Mouse (Mus musculus) retina, postnatal 7 days (tissue): Measurements from ENCODE around the gene Eif4g3.
"Not testable (repeated sequence)": the region's sequence is repeated elsewhere in the genome, so short reads cannot be mapped to it uniquely, and the experiment has no call there.

Experiments used
- DNase-seq: peaks from one replicate; pipeline ENCODE4 v3.0.0-alpha.2; 2012; ENCODE audit warnings: low read depth, low spot score

The Eif4g3 gene

GRCm38 (mm10) chr4:138022761-138023160 lies 29.9 kb downstream of the Eif4g3 start:
- DNase-seq, result no peak

DNA sequence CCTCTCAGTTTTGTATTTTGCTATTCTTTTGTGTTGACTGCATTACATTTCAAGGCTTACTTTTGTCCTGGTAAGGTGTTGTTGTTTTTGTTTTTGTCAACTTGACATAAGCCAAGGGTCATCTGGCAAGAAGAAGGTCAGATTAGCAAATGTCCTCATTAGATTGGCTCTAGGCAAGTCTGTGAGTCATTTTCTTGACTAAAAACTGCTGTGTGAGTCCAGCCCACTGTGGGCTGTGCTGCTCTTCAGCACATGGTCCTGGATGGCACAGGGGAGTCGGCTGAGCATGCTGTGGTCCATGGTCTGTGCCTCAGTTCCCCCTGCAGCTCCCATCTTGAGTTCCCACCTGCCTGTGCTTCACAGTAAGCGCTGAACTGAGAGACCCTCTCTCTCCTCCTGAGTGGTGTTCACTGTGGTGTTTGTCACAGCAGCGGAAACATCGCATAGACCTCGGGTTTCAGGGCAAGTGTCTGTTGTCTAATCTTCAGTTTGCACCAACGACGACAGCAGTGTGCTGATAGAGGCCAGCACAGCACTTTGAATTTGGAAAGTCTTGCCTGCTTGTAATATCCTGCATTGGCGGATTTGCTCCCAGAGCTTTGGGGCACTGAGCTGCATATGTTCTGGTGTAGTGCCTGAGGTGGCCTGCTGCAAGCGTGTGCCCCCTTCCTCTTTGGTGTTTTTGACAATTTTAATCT lies 30.7 kb downstream of the Eif4g3 start:
- no peak for DNase-seq

GRCm38 (mm10) chr4:138029168-138029567 lies 36.3 kb downstream of the Eif4g3 start:
- DNase-seq, result no peak

- DNase-seq, result no peak
Observed at GRCm38 (mm10) chr4:138031828-138032227, 39.0 kb downstream of the Eif4g3 start.

- DNase-seq, result no peak
Observed at GRCm38 (mm10) chr4:138033871-138034270, 41.0 kb downstream of the Eif4g3 start.

DNA sequence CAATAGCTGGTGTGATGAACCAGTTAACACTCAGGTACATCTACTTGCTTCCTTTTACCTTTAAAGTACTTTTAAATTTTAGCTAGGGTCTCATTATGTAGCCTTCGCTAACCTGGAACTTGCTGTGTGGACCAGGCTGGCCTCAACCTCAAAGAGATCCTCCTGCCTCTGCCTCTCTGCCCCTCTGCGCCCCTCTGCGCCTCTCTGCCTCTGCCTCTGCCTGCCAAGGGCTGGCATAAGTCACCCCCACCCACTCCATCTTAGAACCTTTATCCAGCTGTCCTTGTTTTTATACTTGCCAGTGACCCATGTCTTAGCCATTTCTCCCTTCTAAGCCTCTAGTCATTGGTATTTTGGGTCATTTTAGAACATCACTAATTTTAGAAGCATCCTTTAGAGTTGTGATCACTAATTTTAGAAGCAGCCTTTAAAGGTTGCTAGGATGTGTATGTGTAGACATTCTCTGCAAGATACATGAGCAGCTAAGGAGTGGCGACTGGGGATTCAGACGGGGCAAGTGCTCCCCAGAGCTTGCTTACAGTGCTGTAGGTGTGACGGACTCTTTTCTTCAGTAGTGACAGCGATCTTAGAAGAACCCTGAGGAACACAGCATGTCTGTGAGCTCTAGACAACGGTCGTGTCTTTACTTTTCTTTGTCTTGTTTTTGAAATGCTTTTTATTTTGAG lies 42.8 kb downstream of the Eif4g3 start:
- DNase-seq, result no peak

GRCm38 (mm10) chr4:138037110-138037509 lies 44.3 kb downstream of the Eif4g3 start:
- no peak for DNase-seq

DNA sequence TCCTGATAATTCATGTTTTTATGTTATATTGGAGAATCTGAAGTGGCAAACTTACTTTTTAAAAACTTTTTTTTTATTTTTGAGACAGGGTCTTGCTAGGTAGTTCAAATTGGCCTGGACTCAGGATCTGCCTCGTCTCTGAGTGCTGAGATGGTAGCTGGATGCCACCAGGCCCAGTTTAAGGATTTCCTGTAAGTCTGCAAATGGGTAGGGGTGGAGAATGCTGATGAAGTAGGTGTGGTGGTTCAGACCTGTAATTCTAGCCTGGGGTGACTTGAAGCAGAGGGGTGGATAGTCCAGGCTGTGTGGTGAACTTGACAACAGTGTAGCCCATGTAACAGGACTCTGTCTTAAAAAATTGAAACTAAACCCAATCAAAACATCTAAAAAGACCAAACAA lies 45.1 kb downstream of the Eif4g3 start:
- DNase-seq, result no peak

- DNase-seq, result no peak
Observed at GRCm38 (mm10) chr4:138038365-138039274, 45.8 kb downstream of the Eif4g3 start.

DNA sequence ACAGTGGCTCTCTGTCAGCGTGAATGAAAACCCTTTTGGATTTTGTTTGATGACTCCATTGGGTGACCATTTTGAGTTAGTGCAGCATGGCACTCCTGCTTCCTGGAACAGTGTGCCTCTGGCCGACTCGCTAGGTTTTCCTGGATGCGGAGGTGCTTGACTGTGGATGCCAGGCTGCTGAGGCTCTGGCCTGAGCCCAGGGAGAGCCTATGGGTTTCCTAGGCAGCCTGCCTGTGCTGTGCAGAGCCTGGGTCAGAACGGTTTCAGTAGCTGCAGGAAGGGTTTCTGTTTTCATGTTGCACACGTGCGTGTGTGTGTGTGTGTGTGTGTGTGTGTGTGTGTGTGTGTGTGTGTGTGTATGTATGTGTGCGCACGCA lies 46.4 kb downstream of the Eif4g3 start:
- DNase-seq, result no peak

DNA sequence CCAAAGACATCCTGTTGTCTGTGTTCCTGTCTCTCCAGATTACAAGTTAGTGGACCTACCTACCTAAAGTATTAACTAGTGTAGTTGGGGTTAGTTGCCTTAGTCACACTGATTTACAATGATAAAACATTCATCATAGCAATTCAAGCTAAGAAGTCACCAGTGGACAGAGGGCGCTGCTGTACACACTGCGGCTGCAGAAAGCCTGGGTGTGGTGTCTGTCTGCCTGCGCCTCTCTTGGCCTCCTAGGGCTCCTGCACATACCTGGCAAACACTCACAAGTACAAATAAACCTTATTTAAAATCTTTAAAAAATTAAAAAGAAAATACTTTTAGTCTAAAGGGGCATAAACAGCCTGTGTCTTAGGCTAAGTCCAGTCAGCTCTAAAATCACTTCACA lies 47.8 kb downstream of the Eif4g3 start:
- no peak for DNase-seq

DNA sequence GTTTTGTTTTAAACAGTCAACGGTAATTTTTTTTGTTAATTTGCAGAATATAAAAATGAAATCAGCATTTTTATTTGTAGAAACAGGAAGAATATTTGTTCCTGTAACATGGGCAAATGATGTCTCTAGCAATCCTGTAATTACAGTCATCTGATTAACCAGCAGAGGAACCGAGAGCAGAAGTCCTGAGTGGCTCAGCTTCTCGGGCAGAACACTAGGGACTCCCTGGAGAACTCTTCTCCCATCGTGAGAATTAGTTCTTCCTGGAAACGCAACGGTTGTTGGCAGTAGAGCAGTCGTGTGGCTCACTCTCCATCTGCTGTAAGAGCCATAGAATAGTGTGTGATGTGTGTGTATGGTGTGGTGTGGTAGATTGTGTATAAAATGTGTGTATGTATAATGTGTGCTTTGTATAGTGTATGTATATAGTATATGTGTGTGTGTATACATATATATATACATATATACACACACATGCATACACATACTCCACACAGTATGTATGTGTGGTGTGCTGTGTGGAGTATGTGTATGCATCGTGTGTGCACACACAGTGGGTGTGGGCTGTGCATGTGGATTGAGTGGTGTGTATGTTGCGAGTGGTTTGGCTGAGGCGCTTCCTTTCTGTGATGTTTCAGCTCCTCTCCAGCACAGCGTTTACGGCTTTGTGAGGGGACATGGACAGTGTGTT lies 48.9 kb downstream of the Eif4g3 start:
- DNase-seq, result no peak

- no peak for DNase-seq
Observed at GRCm38 (mm10) chr4:138042257-138042589, 49.4 kb downstream of the Eif4g3 start.

DNA sequence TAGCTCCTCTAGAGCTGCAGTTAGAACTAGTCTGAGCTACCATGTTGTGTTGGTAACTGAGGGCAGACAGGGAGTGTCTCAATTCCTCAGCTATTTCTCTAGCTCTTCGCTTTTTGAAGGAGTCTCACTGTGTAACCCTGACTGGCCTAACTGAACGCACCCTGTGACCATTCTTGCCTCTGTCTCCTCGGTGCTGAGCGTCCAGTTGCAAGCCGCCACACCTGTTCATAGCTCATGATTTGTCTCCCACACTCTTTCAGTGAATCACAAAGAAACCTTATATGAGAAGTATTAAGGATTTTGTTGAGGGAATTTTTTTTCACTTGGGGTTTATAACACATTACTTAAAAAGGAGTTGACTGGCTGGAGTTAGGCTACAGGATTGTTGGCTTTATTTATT lies 49.8 kb downstream of the Eif4g3 start:
- no peak for DNase-seq

- DNase-seq, result no peak
Observed at GRCm38 (mm10) chr4:138044841-138045500, 52.1 kb downstream of the Eif4g3 start.

GRCm38 (mm10) chr4:138045809-138046208 lies 53.0 kb downstream of the Eif4g3 start:
- DNase-seq, result no peak

DNA sequence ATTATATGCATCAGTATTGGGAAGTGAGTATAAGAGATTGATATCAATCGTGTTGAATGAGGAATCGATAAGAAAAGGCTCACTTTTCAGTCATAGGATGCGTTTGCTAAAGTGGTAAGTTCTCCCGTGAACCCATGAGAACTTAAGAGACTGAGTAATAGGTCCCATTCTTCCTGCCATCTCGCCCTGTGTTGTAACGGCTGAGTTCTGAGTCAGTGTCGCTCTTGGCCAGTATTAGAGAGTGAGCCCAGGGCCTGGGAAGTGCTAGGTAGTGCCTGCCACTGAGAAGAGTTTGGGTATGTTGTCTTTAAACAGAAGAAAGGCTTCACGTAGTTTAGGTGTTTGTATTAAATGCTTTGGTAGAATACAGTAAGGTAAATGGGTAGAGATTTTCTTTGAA lies 53.5 kb downstream of the Eif4g3 start:
- no peak for DNase-seq

DNA sequence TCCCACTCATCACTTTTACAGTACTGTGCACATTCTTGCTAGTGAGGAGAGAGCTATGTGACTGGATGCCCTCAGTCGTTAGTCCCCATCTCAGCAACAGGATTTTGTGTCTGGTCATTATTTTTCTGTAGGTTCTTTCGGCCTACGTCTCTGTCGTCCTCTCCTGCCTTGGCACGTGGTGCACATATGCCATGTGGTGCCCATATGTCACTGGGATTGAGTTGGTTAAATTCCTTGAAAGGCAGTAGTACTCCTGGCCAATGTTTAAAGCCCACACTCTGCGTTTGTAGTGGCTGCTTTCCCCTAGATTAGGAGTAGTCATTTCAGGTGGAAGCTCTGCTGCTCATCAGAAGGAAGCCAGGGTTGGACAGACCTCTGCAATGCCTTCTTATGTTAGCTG lies 56.7 kb downstream of the Eif4g3 start:
- no peak for DNase-seq

DNA sequence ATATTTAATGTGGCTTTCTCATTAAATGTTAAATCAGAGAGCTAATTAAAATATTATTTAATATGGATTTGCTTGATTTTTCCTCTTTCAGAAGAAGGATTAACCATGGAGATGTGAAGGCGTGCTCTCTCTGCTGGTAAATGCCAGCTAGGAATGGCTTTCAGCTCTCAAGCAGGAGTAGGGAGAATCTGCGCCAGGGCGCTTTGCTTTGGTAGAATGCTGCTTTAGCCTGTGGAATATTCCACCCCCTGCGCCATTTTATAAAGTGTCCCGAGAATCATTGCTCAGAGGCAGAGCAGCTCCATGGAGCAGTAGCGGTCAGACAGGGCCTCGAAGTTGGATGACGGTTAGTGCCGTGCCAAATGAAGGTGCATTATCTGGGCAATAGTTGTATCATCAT lies 58.7 kb downstream of the Eif4g3 start:
- no peak for DNase-seq

GRCm38 (mm10) chr4:138056658-138057057 lies 63.8 kb downstream of the Eif4g3 start:
- DNase-seq, result no peak

DNA sequence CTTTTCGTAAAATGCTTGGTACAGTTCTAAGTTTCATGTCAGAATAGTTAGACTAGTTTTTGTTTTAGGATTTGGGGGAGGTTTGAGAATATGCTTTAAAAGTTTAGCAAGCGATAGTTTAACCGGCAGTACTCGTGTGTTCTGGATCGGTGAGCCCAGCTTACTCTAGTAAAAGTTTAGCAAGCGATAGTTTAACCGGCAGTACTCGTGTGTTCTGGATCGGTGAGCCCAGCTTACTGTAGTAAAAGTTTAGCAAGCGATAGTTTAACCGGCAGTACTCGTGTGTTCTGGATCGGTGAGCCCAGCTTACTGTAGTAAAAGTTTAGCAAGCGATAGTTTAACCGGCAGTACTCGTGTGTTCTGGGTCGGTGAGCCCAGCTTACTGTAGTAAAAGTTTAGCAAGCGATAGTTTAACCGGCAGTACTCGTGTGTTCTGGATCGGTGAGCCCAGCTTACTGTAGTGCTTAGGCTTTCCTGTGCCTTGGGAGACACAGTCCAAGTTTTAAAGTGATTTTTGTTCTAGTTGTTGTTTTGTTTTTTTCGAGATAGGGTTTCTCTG lies 64.5 kb downstream of the Eif4g3 start:
- not testable (repeated sequence) for DNase-seq
